Mouse (Mus musculus) forebrain, embryonic 16.5 days (tissue): ENCODE data around the gene Agpat4. TPM values are rescaled to one million over a fixed set of nuclear protein-coding genes. Genes with fewer than 3 reads are reported as not detected.

Experiments used
- ATAC-seq: fragments of 200-750 bp; cut with Nextera tagmentation; 2 replicates; pipeline ENCODE4 v1.8.0; 2017; ENCODE audit warnings: mild to moderate bottlenecking, moderate library complexity
- H3K27ac ChIP-seq: fragments of 300-500 bp; sonication (generic); 2 replicates; pipeline ENCODE4 v1.5.1; 2014; ENCODE audit warnings: low read length, control low read depth
- H3K27me3 ChIP-seq: fragments of 300-500 bp; sonication (generic); replicated peaks from 2 replicates; pipeline ENCODE4 v1.6.1; 2014; ENCODE audit warnings: low read length; ENCODE audit not compliant: control insufficient read depth, insufficient read depth
- H3K36me3 ChIP-seq: fragments of 300-500 bp; sonication (generic); 2 replicates; pipeline ENCODE4 v1.6.1; 2014; ENCODE audit not compliant: control insufficient read depth, insufficient read depth
- H3K4me1 ChIP-seq: fragments of 300-500 bp; sonication (generic); replicated peaks from 2 replicates; pipeline ENCODE4 v1.6.1; 2014; ENCODE audit warnings: low read length; ENCODE audit not compliant: control insufficient read depth, insufficient read depth
- H3K4me2 ChIP-seq: fragments of 300-500 bp; sonication (generic); 2 replicates; pipeline ENCODE4 v1.6.1; 2014; ENCODE audit warnings: mild to moderate bottlenecking, low read length, control low read depth
- H3K4me3 ChIP-seq: fragments of 300-500 bp; sonication (generic); replicated peaks from 2 replicates; pipeline ENCODE4 v1.5.1; 2014; ENCODE audit warnings: mild to moderate bottlenecking, low read length, control low read depth
- H3K9ac ChIP-seq: fragments of 300-500 bp; sonication (generic); replicated peaks from 2 replicates; pipeline ENCODE4 v1.6.1; 2014; ENCODE audit warnings: low read depth, low read length, control low read depth
- H3K9me3 ChIP-seq: fragments of 300-500 bp; sonication (generic); 2 replicates; pipeline ENCODE4 v1.6.1; 2016; ENCODE audit warnings: low read length; ENCODE audit not compliant: control insufficient read depth
- WGBS: fragments of 180-500 bp; shearing (Covaris S2); extraction: QIAGEN DNeasy Blood & Tissue Kit; methylation state at CpG from one replicate; pipeline ENCODE4 v1.1.7; 2014; 5-methylcytosine and 5-hydroxymethylcytosine counted together
- polyA plus RNA-seq: library from polyadenylated mRNA; unstranded; fragments of >200 nt; fragmentation: Nextera tagmentation; extraction: Ambion mirVana; gene quantifications from 2 replicates; pipeline ENCODE4 v1.2.1, GENCODE M21; 2015

Agpat4 gene
- polyA plus RNA-seq, 1 experiment from 2014 or later = 57.6 TPM

DNA sequence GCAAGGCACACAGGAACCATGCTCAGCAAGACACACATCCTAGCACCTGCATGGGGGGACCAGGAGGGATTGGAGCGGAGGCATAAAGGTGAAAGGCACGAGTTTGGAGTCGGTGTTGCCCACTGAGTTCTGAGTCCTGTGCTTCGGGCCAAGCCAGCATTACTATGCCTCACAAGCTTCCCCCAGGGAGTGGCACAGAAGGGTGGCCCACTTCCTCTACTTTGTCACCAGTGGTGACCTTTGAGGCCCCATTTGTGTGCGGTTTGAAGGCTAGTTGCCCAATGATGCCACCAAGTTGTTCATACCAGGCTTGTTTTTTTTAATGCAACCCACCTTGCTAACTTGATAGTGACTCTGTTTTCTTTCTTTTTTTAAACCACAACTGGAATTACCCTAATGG lies 55.7 kb downstream of the Agpat4 start:
- no peak overlapping the region for H3K9ac ChIP-seq
- H3K4me1 ChIP-seq = peaks cover 10% of the 10 kb centered on the region
- H3K4me3 ChIP-seq = no peak overlapping the region
- WGBS = 94% methylated on average over 5 of the region's 5 CpGs
- H3K27me3 ChIP-seq = no peaks in the 10 kb centered on the region
- no peak for ATAC-seq
- no peak overlapping the region for H3K27ac ChIP-seq
- peaks cover 5% of the 10 kb centered on the region for H3K9me3 ChIP-seq
- no peaks in the 10 kb centered on the region for H3K36me3 ChIP-seq
- no peak overlapping the region for H3K4me2 ChIP-seq

DNA sequence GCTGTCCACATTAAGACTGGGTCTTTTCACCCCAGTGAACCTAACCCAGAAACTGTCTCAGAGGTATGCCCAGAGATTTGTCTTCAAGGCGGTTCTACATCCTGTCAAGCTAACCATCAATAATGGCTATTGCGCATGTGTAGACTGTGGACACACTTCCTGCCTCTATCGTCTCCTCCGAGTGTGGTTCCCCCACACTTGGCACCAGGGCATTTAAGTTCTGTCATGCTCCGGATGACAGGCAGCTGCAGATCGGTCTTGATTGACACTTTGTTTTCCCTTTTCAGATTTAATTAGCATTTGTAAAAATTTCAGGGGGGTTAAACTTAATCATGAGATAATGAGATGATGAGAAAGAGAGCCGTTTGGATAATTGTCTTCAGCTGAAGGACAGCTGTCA lies 56.4 kb downstream of the Agpat4 start:
- H3K9me3 ChIP-seq = peaks cover 5% of the 10 kb centered on the region
- H3K27me3 ChIP-seq = no peaks in the 10 kb centered on the region
- no peaks in the 10 kb centered on the region for H3K36me3 ChIP-seq
- peak; percentile 60; the same call in 1 of the 2 replicates for ATAC-seq
- no peak overlapping the region for H3K4me3 ChIP-seq
- no peak overlapping the region for H3K9ac ChIP-seq
- H3K4me2 ChIP-seq = no peak overlapping the region
- H3K4me1 ChIP-seq = peaks cover 9% of the 10 kb centered on the region
- 45% methylated on average over 7 of the region's 7 CpGs for WGBS
- H3K27ac ChIP-seq = no peak overlapping the region

DNA sequence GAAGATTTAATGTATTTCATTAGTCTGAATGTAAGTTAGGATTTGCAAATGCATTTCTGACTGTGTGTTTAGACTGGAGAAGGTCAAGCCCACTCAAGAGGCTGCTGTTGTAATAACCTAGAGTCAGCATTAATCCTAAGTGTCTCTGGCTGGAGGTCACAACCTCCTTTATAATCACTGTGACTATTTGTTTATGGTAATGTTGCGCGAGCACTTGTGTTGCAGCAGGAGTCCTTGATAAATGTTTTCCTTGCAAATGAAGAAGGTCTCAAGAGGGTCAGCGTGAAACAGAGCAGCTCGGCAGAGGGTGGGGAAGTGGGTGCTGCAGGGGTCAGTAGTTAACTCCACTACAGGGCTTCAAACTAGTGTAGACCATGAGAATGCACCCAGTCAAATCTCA lies 57.1 kb downstream of the Agpat4 start:
- Histone ChIP-seq H3K36me3 (no peaks in the 10 kb centered on the region), H3K4me2 (no peak overlapping the region), H3K9me3 (peaks cover 5% of the 10 kb centered on the region), H3K27me3 (no peaks in the 10 kb centered on the region), H3K27ac (no peak overlapping the region), H3K9ac (no peak overlapping the region), H3K4me3 (no peak overlapping the region), H3K4me1 (peaks cover 10% of the 10 kb centered on the region)
- WGBS = 88% methylated on average over 4 of the region's 4 CpGs
- ATAC-seq = no peak

GRCm38 (mm10) chr17:12179339-12179738 lies 60.8 kb downstream of the Agpat4 start:
- Histone ChIP-seq H3K9me3 (peaks cover 5% of the 10 kb centered on the region), H3K4me1 (peaks cover 13% of the 10 kb centered on the region), H3K4me3 (no peak overlapping the region), H3K4me2 (no peak overlapping the region), H3K9ac (no peak overlapping the region), H3K27ac (no peak overlapping the region), H3K36me3 (no peaks in the 10 kb centered on the region), H3K27me3 (no peaks in the 10 kb centered on the region)
- WGBS = 83% methylated on average over 7 of the region's 7 CpGs
- ATAC-seq = no peak

- no peak overlapping the region for H3K4me2 ChIP-seq
- H3K36me3 ChIP-seq = no peaks in the 10 kb centered on the region
- no peak overlapping the region for H3K27ac ChIP-seq
- H3K27me3 ChIP-seq = no peaks in the 10 kb centered on the region
- H3K4me3 ChIP-seq = no peak overlapping the region
- no peak overlapping the region for H3K9ac ChIP-seq
- H3K4me1 ChIP-seq = peaks cover 13% of the 10 kb centered on the region
- H3K9me3 ChIP-seq = peaks cover 5% of the 10 kb centered on the region
- WGBS = 64% methylated on average over 2 of the region's 2 CpGs
- ATAC-seq = no peak
Observed at GRCm38 (mm10) chr17:12179766-12180165, 61.3 kb downstream of the Agpat4 start.

DNA sequence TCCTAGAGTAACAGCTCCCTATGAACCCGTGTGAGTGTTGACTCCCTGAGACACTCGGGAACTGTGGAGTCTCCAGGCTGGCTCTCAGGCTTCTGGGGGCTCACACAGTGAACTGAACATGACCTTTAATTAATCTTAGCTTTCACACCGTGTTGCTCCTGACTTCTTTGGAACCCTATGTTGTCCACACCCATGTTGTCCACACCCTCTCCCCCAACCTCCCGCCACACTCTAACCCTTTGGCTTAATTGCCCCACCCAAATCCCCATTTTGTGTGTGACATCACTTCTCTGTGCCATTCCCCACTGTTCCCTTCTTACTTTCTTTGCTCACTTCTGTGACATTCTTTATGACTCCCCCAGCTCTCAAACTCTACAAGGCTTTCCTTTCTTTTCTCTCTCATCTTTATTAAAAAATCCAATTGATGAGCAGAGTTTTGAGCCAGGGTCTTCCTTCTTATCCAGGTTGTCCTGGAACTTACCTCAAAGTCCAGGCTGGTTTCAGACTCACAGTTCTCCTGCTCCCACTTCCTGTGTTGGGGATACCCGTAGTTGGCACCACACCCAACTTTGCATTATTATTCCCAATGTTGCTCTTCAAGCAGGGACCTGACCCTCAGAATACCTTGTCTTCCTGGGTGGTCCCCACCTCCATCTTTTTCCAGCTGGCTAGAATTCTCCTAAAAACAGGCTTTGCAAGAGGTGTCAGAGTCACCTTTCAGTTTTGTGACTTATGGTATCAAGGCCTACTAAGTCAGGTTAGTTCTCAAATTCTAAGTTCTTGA lies 64.4 kb downstream of the Agpat4 start:
- Histone ChIP-seq H3K27me3 (no peaks in the 10 kb centered on the region), H3K9me3 (no peaks in the 10 kb centered on the region), H3K9ac (no peak overlapping the region), H3K36me3 (no peaks in the 10 kb centered on the region), H3K4me1 (peaks cover 21% of the 10 kb centered on the region), H3K27ac (no peak overlapping the region), H3K4me2 (no peak overlapping the region), H3K4me3 (no peak overlapping the region)
- ATAC-seq = no peak
- WGBS = 83% methylated on average over 5 of the region's 5 CpGs

DNA sequence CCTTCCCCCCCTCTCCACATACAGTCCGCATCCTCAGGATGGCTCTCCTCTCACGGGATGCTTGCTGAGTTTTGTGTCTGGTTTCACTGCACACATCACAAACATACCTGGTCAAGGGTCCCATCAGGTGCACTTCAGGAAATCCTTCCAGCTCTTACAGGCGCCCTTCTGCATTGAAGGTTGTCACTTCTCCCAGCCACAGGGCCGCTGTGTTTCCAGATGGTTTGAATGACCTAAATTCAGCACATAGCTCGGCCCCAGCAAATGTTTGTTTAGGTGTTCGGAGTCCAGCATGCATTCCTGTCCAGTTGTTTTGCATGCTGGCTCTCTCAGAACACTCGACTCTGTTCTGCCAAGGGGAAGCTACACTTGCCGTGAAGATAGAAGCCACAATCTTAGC lies 65.8 kb downstream of the Agpat4 start:
- no peaks in the 10 kb centered on the region for H3K36me3 ChIP-seq
- H3K4me3 ChIP-seq = no peak overlapping the region
- H3K9ac ChIP-seq = no peak overlapping the region
- peaks cover 18% of the 10 kb centered on the region for H3K4me1 ChIP-seq
- no peaks in the 10 kb centered on the region for H3K9me3 ChIP-seq
- ATAC-seq = no peak
- 88% methylated on average over 8 of the region's 8 CpGs for WGBS
- H3K27ac ChIP-seq = no peak overlapping the region
- no peaks in the 10 kb centered on the region for H3K27me3 ChIP-seq
- no peak overlapping the region for H3K4me2 ChIP-seq

DNA sequence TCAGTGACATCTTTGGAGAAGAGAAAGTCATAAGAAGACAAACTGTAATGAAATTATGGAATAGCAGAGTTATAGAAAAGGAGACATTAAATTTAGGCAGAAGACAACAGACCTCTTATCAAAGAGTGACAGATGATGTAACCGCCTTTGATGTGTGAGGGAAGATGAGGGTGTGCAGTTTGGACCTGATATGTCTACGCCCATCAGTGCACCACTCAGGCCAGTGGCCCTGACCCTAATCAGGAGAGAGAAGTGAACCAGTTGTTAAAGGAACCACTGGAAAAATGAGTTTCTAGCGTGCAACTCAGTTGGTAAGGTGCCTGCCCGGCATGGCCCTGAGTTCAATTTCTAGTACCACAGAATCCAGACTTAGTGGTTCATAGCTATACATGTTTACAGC lies 67.4 kb downstream of the Agpat4 start:
- Histone ChIP-seq H3K4me3 (no peak overlapping the region), H3K27ac (no peak overlapping the region), H3K4me1 (peaks cover 12% of the 10 kb centered on the region), H3K27me3 (no peaks in the 10 kb centered on the region), H3K4me2 (no peak overlapping the region), H3K9me3 (no peaks in the 10 kb centered on the region), H3K36me3 (no peaks in the 10 kb centered on the region), H3K9ac (no peak overlapping the region)
- no peak for ATAC-seq
- 96% methylated on average over 4 of the region's 4 CpGs for WGBS

DNA sequence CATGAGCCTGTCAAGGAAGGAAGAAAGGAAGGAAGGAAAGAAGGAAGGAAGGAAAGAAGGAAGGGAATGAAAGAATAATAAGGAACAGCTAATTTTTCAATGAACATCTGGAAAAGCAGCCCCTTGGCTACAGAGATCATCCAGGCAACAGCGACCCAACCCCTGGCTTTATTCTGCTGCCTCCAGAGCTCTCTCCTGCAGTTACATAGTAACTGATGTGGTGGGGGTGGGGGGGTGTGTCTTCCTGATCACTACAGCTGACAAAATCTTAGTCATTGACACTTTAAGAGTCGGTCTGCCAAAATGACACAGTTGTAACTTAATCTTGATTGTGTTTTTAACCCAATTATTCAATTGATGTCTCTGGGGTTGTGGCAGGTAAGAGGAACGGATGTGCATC lies 67.8 kb downstream of the Agpat4 start:
- no peak for ATAC-seq
- H3K4me3 ChIP-seq = no peak overlapping the region
- H3K27me3 ChIP-seq = no peaks in the 10 kb centered on the region
- H3K27ac ChIP-seq = no peak overlapping the region
- WGBS = 77% methylated on average over 3 of the region's 3 CpGs
- H3K4me1 ChIP-seq = peaks cover 10% of the 10 kb centered on the region
- H3K36me3 ChIP-seq = no peaks in the 10 kb centered on the region
- no peaks in the 10 kb centered on the region for H3K9me3 ChIP-seq
- H3K9ac ChIP-seq = no peak overlapping the region
- H3K4me2 ChIP-seq = no peak overlapping the region

GRCm38 (mm10) chr17:12187782-12188181 lies 69.3 kb downstream of the Agpat4 start:
- Histone ChIP-seq H3K9ac (no peak overlapping the region), H3K36me3 (no peaks in the 10 kb centered on the region), H3K9me3 (no peaks in the 10 kb centered on the region), H3K4me2 (no peak overlapping the region), H3K27me3 (no peaks in the 10 kb centered on the region), H3K4me3 (no peak overlapping the region), H3K27ac (0 out of 2 replicates have a peak overlapping the region, but pooled peaks have one; percentile 26), H3K4me1 (peaks cover 10% of the 10 kb centered on the region)
- ATAC-seq = peak; percentile 82
- WGBS = 13% methylated on average over 1 of the region's 1 CpGs
